Mouse (Mus musculus): ENCODE data around the gene Olfr1493-ps1.

GRCm38 (mm10) chr19:13768565-13769276, 45.6 kb downstream of the Olfr1493-ps1 start:
- no peak for TF ChIP-seq CTCF (IDR thresholded peaks at IDR 0.05; ENCODE audit: borderline replicate concordance, insufficient read depth, low read length)
- no peak for TF ChIP-seq POLR2A (IDR thresholded peaks at IDR 0.05; ENCODE audit: low read depth, low read length)

All from embryonic fibroblast, embryonic 13.5 days (primary cell).